Mouse (Mus musculus) midbrain, embryonic 10.5 days (tissue): ENCODE data around the gene Neurod4. TPM values are rescaled to one million over a fixed set of nuclear protein-coding genes. Genes with fewer than 3 reads are reported as not detected.
A peak's percentile ranks its signal among the peaks of the same experiment; 100 is the strongest.

Source experiments
- DNase-seq: peaks from one replicate; pipeline ENCODE4 v3.0.0-alpha.2; 2017; ENCODE audit warnings: low spot score
- H3K27ac ChIP-seq: fragments of 300-500 bp; sonication (generic); replicated peaks from 2 replicates; pipeline ENCODE4 v1.5.1; 2016; ENCODE audit warnings: mild to moderate bottlenecking
- H3K27me3 ChIP-seq: fragments of 300-500 bp; sonication (generic); 2 replicates; pipeline ENCODE4 v1.6.1; 2016; ENCODE audit warnings: low read depth, mild to moderate bottlenecking; ENCODE audit not compliant: poor library complexity, severe bottlenecking
- H3K36me3 ChIP-seq: fragments of 300-500 bp; sonication (generic); 2 replicates; pipeline ENCODE4 v1.6.1; 2016; ENCODE audit warnings: mild to moderate bottlenecking, moderate library complexity
- H3K4me1 ChIP-seq: fragments of 300-500 bp; sonication (generic); 2 replicates; pipeline ENCODE4 v1.6.1; 2016
- H3K4me3 ChIP-seq: fragments of 300-500 bp; sonication (generic); 2 replicates; pipeline ENCODE4 v1.5.1; 2016; ENCODE audit warnings: mild to moderate bottlenecking, moderate library complexity
- H3K9me3 ChIP-seq: fragments of 300-500 bp; sonication (generic); replicated peaks from 2 replicates; pipeline ENCODE4 v1.6.1; 2016; ENCODE audit warnings: mild to moderate bottlenecking
- WGBS: fragments of 180-500 bp; shearing (Covaris S2); methylation state at CpG from one replicate; pipeline ENCODE4 v1.1.7; 2016; 5-methylcytosine and 5-hydroxymethylcytosine counted together
- polyA plus RNA-seq: library from polyadenylated mRNA; unstranded; fragments of >200 nt; fragmentation: Nextera tagmentation; extraction: Ambion mirVana; gene quantifications from 2 replicates; pipeline ENCODE4 v1.2.1, GENCODE M21; 2016

The Neurod4 gene
- polyA plus RNA-seq, 1 experiment from 2014 or later, result 13.4 TPM

DNA sequence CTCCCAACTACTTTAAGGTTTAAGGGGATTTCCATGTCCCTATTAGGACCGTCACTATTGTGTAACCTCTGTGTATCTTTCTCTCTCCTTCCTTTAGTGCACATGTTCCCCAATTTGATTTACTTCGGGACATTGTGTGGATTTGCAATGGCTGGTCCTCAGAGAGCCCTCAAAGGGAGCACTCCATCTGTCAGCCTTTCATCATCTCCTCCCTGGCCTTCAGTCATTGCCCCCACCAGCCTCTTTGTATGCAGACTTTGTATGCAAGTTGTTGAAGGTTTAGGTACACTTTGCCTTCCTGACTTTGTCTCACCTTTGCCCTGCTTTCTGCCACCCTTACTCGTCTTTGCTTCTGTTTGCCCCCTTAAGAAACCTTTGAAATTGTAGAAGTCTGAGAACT lies 8.0 kb upstream of the Neurod4 start:
- Histone ChIP-seq H3K36me3 (no peaks in the 10 kb centered on the region), H3K27ac (0 out of 2 replicates have a peak overlapping the region, but pooled peaks have one; percentile 23), H3K27me3 (no peaks in the 10 kb centered on the region), H3K4me1 (peaks cover 9% of the 10 kb centered on the region; the same call in 1 of the 2 replicates), H3K4me3 (no peak overlapping the region), H3K9me3 (no peaks in the 10 kb centered on the region)
- WGBS, result 43% methylated on average over 3 of the region's 3 CpGs
- no peak for DNase-seq

DNA sequence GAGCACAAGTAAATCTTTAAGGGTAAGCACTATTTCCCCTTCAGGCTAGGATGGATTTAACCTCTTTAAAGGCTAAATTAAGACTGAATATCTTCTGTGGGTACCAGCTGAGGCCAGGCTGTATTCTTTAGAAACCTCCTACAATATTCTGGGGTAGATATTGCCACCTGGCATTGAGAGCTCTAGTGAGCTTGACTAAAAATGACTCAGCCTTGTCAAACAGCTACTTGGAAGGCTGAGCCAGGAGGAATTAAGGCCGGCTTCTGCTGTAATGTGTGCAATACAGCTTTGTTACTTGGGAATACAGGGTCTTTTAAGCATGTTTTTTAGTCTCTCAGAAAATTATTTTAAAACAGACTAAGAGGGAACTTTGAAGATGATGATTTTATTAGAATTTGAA lies 7.2 kb upstream of the Neurod4 start:
- Histone ChIP-seq H3K4me3 (no peak overlapping the region), H3K27me3 (no peaks in the 10 kb centered on the region)

DNA sequence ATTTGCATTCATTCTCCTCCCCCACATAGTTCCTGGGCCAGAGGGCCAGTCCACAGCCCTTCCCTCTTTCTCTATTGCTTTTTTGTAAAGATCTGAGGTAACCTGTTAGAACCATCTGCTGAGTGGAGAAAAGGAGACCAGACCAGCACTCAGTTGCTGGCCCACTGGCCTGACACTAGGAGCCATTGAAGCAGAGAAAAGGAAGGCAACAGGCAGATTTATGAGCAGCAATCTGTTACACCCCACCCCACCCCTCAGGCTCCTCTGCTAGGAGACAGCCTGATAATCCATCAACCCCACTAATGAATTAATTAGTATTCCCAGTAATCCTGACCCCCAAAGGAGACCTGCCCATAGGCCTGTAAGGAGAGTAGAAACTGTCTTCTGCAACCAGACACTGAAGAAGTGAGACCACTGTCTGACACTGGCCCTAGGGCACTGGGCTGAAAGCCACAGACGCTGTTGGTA lies 2.0 kb upstream of the Neurod4 start:
- peaks cover 24% of the 10 kb centered on the region for H3K4me1 ChIP-seq
- H3K9me3 ChIP-seq, result no peaks in the 10 kb centered on the region
- WGBS, result 32% methylated on average over 1 of the region's 1 CpGs
- no peaks in the 10 kb centered on the region for H3K36me3 ChIP-seq
- no peak overlapping the region for H3K4me3 ChIP-seq
- H3K27me3 ChIP-seq, result no peaks in the 10 kb centered on the region
- H3K27ac ChIP-seq, result peak overlapping the region; percentile 59
- DNase-seq, result no peak

More for the DNA sequence above, 7.2 kb upstream of the Neurod4 start:
- H3K36me3 ChIP-seq, result no peaks in the 10 kb centered on the region
- H3K27ac ChIP-seq, result no peak overlapping the region
- WGBS, result 77% methylated on average over 1 of the region's 1 CpGs
- DNase-seq, result no peak
- H3K4me1 ChIP-seq, result peaks cover 11% of the 10 kb centered on the region
- H3K9me3 ChIP-seq, result no peaks in the 10 kb centered on the region

DNA sequence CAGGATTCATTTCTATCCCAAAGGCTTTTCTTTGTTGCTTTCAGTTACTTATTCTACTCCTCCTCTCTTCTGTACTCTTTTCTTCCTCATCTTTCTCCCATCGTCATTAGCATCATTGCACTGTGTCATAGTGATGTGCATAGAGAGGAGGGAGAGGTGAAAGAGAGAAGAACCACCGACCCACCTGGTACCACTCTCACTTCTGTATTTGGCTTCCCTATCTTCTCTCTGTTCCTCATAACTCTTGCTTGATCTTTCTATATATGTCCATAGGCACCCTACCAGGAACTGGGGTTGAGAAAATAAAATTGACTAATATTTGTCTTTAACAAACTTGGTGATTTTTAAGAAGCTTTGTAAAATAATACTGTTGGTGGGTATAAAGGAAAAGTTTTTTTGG lies 3.5 kb downstream of the Neurod4 start:
- no peak for DNase-seq
- Histone ChIP-seq H3K9me3 (no peaks in the 10 kb centered on the region), H3K27me3 (no peaks in the 10 kb centered on the region), H3K4me3 (no peak overlapping the region), H3K4me1 (peaks cover 15% of the 10 kb centered on the region), H3K36me3 (no peaks in the 10 kb centered on the region), H3K27ac (no peak overlapping the region)
- WGBS, result 77% methylated on average over 2 of the region's 2 CpGs

DNA sequence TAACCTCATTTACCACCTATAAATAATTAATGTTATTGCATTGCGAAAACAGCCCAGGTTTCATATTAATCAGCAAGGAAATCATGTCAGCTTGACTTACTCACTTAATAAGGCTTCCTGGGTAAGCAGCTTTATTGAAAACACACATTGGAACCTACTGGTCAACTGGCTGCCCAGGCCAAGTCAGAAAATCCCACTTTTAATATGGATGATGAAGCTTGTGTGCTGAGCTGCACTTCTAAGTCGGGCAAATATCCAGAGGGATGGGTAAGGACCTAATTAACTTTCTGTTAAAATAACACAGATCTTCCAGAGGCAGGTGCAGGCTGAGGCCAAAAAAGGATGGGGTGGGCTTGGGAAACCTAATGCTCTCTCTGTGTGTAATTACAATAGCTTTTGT lies 4.3 kb downstream of the Neurod4 start:
- H3K4me3 ChIP-seq, result no peak overlapping the region
- H3K27me3 ChIP-seq, result no peaks in the 10 kb centered on the region
- no peak overlapping the region for H3K27ac ChIP-seq
- peaks cover 12% of the 10 kb centered on the region for H3K4me1 ChIP-seq
- no peak for DNase-seq
- H3K9me3 ChIP-seq, result no peaks in the 10 kb centered on the region
- WGBS, result 76% methylated on average over 2 of the region's 2 CpGs
- H3K36me3 ChIP-seq, result no peaks in the 10 kb centered on the region

DNA sequence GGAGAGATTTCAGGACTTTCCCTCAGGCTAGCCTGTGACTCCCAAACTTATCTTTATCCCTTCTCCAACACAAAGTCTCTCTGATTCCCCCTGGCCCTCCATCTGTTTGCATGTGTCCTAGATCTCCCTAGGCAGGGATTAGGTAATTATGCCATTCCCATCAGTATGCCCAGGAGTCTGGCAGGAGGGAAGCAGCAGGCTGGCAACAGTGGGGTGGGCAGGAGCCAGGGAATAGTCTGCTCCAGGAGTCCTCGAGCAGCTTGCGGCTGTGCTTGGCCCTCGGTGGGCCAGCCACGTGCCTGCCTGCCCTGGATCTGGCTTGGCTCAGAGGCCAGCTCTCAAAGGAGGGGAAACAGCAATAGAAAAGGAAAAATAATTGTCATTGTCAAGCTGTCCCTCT lies 16.8 kb downstream of the Neurod4 start:
- H3K9me3 ChIP-seq, result no peaks in the 10 kb centered on the region
- no peak for DNase-seq

DNA sequence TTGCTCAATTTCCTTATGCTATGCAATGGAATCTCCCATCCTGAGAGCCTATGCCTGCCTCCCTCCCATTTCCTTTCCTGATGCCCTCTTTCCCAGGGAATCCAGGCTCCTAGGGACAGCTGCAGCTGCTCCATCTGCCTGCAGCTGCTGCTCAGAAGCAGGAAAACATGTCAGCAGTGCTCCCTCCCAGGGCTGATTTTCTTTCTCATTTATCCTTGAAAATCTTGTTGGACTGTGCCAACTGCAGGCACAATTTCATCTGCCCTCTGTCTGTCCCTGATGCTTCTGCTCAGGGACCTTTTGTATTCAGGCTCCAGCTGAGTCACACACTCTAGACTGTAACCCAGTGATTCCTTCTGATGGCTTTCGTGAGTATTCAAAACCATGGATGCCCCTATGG lies 20.6 kb downstream of the Neurod4 start:
- Histone ChIP-seq H3K36me3 (no peaks in the 10 kb centered on the region), H3K4me3 (no peak overlapping the region), H3K4me1 (peaks cover 7% of the 10 kb centered on the region), H3K27me3 (no peaks in the 10 kb centered on the region), H3K9me3 (no peaks in the 10 kb centered on the region), H3K27ac (no peak overlapping the region)
- WGBS, result 84% methylated on average over 1 of the region's 1 CpGs
- no peak for DNase-seq

More for the DNA sequence above, 16.8 kb downstream of the Neurod4 start:
- H3K4me1 ChIP-seq, result no peaks in the 10 kb centered on the region; the same call in 1 of the 2 replicates
- no peaks in the 10 kb centered on the region for H3K36me3 ChIP-seq
- WGBS, result 74% methylated on average over 4 of the region's 4 CpGs
- H3K27ac ChIP-seq, result 0 out of 2 replicates have a peak overlapping the region, but pooled peaks have one; percentile 28
- H3K27me3 ChIP-seq, result no peaks in the 10 kb centered on the region
- H3K4me3 ChIP-seq, result no peak overlapping the region

DNA sequence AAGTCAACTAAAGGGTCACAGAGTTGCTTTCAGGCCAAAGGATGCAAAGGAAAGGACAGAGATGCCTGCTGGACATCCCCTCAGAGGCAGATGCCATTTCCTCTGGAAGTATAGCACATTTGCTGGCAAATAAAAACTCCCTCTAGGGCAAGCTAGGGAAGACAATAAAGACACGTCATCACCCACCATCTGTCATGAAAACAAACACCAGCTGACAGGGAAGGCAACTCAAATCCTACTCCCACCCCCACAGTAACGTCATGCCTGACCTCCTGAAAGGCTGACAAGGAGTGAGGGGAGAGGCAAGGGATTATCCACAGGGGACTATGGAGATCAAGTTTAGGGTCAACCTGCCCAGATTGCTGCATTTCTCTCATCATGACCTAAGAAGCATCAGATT lies 35.8 kb downstream of the Neurod4 start:
- no peaks in the 10 kb centered on the region for H3K9me3 ChIP-seq
- 6% methylated on average over 2 of the region's 2 CpGs for WGBS
- peak; percentile 27 for DNase-seq
- no peak overlapping the region for H3K4me3 ChIP-seq
- no peak overlapping the region; the same call in 1 of the 2 replicates for H3K27ac ChIP-seq
- no peaks in the 10 kb centered on the region for H3K27me3 ChIP-seq
- H3K4me1 ChIP-seq, result peaks cover 5% of the 10 kb centered on the region; the same call in 1 of the 2 replicates
- H3K36me3 ChIP-seq, result no peaks in the 10 kb centered on the region

DNA sequence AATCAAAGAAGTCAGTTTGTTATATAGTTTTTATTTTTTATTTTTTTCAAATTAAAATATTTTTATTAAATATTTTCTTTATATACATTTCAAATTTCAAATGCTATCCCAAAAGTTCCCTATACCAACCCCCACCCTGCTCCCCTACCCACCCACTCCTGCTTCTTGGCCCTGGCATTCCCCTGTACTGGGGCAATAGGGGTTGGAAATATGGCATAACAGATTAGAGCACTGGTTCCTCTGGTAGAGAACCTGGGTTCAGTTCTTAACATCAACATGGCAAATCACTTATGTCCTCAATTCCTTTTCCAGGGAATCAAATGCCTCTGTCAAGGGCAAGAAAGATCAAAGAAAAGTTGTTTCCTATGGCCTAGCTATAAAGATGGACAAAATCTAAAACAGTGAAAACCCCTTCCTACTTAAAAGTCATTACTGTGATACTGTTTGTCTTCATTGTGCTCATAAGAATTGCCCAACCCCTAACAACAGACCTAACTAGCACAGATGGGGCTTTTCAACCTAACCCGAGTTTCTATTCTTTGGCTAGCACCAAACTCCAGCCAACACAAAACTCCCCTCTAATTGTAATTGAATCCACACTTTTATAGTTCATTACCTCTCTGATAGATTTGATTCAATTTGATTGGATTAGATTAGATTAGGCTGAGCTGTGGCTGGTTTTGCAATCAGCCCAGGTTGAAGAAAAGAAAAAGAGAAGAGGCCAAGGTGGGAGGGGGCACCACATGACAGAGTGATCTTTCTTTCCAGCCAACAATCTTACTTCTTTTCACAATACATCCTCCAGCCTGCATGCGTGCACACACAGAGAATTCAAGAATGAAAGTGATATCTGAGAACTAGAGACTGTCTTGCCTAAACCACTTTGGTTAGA lies 41.5 kb downstream of the Neurod4 start:
- Histone ChIP-seq H3K36me3 (no peaks in the 10 kb centered on the region), H3K27ac (no peak overlapping the region), H3K4me3 (no peak overlapping the region), H3K27me3 (no peaks in the 10 kb centered on the region), H3K9me3 (no peaks in the 10 kb centered on the region), H3K4me1 (peaks cover 15% of the 10 kb centered on the region)
- no peak for DNase-seq
- WGBS, result 51% methylated on average over 2 of the region's 2 CpGs

DNA sequence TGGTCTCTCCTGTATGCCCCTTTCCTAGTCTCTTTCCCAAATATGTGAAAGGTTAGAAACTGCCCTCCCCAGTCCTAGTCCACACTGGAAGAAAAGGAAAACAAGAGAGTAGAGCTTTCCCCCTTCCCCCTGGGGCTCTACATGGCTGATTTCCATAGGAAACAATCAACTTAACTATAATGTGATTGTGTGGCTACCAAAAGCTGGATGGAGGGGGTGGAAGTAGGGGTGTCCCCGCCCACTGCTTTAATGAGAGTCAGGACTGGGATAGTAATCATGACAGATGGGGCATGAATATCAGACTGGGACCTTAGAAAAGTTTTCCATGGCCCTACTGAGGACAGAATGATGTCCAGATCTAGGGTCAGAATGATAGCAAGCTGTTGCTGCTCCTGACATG lies 45.5 kb downstream of the Neurod4 start:
- no peak for DNase-seq
- WGBS, result 45% methylated on average over 1 of the region's 1 CpGs

DNA sequence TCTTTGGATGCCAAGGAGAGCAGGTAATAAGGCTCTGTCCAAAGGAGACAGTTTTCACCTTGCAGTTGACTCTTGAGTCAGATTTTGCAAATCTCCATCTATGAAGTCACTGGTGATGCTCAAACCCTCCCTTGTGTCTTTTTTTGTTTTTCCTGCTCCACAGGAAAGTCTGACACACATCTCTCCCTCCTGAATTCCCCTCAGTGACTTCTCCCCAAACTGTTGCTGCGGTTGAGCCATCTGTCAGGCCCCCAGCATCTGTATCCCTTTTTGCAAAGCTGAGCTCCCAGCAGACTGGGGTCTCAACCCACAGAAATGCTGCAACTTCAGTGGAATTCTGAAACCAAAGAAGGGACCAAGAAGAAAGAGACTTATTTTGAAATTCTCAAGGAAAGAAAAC lies 47.9 kb downstream of the Neurod4 start:
- Histone ChIP-seq H3K4me3 (no peak overlapping the region), H3K4me1 (peaks cover 8% of the 10 kb centered on the region), H3K27ac (no peak overlapping the region), H3K9me3 (no peaks in the 10 kb centered on the region), H3K27me3 (no peaks in the 10 kb centered on the region), H3K36me3 (no peaks in the 10 kb centered on the region)
- 76% methylated on average over 1 of the region's 1 CpGs for WGBS
- no peak for DNase-seq

More for the DNA sequence above, 45.5 kb downstream of the Neurod4 start:
- no peaks in the 10 kb centered on the region for H3K27me3 ChIP-seq
- no peaks in the 10 kb centered on the region for H3K36me3 ChIP-seq
- peaks cover 15% of the 10 kb centered on the region for H3K4me1 ChIP-seq
- H3K27ac ChIP-seq, result peak overlapping the region; percentile 42; the same call in 1 of the 2 replicates
- H3K4me3 ChIP-seq, result no peak overlapping the region
- no peaks in the 10 kb centered on the region for H3K9me3 ChIP-seq

DNA sequence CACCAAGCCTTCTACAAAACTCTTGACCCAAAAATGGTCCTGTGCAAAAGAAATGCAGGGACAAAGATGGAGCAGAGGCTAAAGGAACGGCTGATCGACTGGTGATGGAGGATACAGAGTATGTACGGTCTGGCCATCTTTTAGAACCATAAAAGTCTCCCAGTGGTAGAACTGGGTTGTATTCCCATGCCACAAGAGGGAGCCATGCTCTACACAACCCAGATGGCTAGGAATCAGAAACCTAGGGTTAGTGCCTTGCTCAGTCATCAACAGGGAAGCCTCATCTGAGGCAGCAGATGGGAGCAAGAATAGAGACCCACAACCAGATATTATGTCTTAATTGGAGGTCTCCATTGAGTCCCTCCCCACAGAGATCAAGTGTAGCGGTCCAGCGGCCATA lies 50.5 kb downstream of the Neurod4 start:
- DNase-seq, result no peak
- H3K27me3 ChIP-seq, result no peaks in the 10 kb centered on the region
- no peak overlapping the region for H3K4me3 ChIP-seq
- no peak overlapping the region for H3K27ac ChIP-seq
- no peaks in the 10 kb centered on the region for H3K36me3 ChIP-seq
- WGBS, result 86% methylated on average over 5 of the region's 5 CpGs
- H3K9me3 ChIP-seq, result no peaks in the 10 kb centered on the region
- H3K4me1 ChIP-seq, result peaks cover 3% of the 10 kb centered on the region

DNA sequence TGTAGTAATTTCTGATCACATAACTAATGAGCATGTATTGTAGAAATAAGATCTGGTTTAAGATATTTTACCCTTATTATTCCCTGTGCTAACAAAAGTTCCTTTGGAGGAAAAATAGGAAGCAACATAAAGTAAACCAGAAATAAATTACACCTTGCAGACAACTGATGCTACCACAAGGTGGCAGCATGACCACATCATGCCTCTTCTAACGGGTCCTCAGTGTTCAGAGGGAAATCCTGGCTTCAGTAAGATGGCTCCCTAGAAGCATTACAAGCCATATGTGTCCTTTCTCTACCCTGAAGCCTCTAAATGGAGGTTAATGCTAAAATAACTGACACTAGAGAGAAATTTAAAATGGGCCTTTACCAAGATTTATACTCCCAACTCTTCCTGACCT lies 51.8 kb downstream of the Neurod4 start:
- H3K4me3 ChIP-seq, result no peak overlapping the region
- H3K9me3 ChIP-seq, result no peaks in the 10 kb centered on the region
- no peaks in the 10 kb centered on the region for H3K36me3 ChIP-seq
- H3K27ac ChIP-seq, result no peak overlapping the region
- peak; percentile 46 for DNase-seq
- H3K27me3 ChIP-seq, result no peaks in the 10 kb centered on the region
- H3K4me1 ChIP-seq, result no peaks in the 10 kb centered on the region
- WGBS, result 2% methylated on average over 1 of the region's 1 CpGs
